In the genomic region with DNA sequence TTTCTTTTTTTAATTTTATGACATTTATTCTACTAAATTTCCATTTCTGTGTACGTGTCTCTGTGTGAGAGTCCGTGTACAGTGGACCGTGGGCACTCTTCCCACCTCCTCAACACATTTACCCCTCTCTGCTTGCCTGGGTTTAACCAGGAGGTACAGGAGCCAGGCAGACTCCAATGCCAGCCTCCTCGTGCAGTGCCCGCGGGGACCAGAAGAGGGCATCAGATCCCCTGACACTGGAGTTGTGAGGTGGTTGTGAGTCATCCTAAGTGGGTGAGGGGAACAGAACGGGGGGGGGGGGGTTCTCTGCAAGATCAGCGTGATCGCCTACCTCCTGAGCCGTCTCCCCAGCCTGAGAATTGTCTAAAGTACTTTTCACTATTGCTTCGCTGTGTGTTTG, we compare ENCODE assay signal across 9 mouse cellular contexts. TPM values are rescaled to one million over a fixed set of nuclear protein-coding genes. Genes with fewer than 3 reads are reported as not detected.
DNase-seq lines count a peak whose midpoint lies in the region; TF ChIP-seq lines count a peak whose summit lies in the region.
"Had no signal": no experiment of that assay in that cellular context is flagged by ENCODE, and none has a peak within 500 bp of the region (broad histone marks: within the 10 kb centered on the region; RNA-seq: fewer than 3 reads in every experiment).

No protein-coding gene starts in this region.

- DNase-seq in gastrocnemius, adult 2 months = peak; percentile 70
- no peak for DNase-seq in gastrocnemius, postnatal 4 days (ENCODE audit: low spot score in 2 of 2)
- DNase-seq in B cell, adult 2 months = peak; percentile 80 to 83
- DNase-seq in adrenal gland, postnatal 14 days = peak; percentile 87
- peak; percentile 48 for DNase-seq in layer of hippocampus, adult 9-11 months
- peak; percentile 59 for DNase-seq in mesoderm, embryonic 11.5 days (ENCODE audit: low read depth, low spot score)
- DNase-seq in telencephalon, adult 2 months (ENCODE audit: low read depth, low spot score) = peak; percentile 9

- intact Hi-C loops in gastrocnemius, adult 2 months (cut with DNase I) = no loop called here

- no peak overlapping the region for H3K4me3 ChIP-seq in gastrocnemius, adult 2 months
- H3K4me3 ChIP-seq in embryonic fibroblast, embryonic 13.5 days (ENCODE audit: insufficient read depth, low read length) = no peak overlapping the region

- TF ChIP-seq CTCF in gastrocnemius, adult 2 months (IDR thresholded peaks at IDR 0.05) = peak; percentile 68
- peak; percentile 60; the same call in 1 of the 2 replicates for TF ChIP-seq CTCF in embryonic fibroblast, embryonic 13.5 days (IDR thresholded peaks at IDR 0.05; ENCODE audit: borderline replicate concordance, insufficient read depth, low read length)

- H3K4me1 ChIP-seq in embryonic fibroblast, embryonic 13.5 days (ENCODE audit: control insufficient read depth, insufficient read depth, low read length) = no peaks in the 10 kb centered on the region

- TF ChIP-seq POLR2A in embryonic fibroblast, embryonic 13.5 days (IDR thresholded peaks at IDR 0.05; ENCODE audit: low read depth, low read length) = no peak

- H3K27ac ChIP-seq in gastrocnemius, adult 2 months = no peak overlapping the region
- no peak overlapping the region for H3K27ac ChIP-seq in embryonic fibroblast, embryonic 13.5 days (ENCODE audit: insufficient read depth, low read length)
- H3K27ac ChIP-seq: limb, embryonic 13.5 days had no signal

RNA-seq across cellular contexts. Expression of gene Oxt, which starts 2.2 kb away (rescaled TPM):
- total RNA-seq in gastrocnemius, adult 2 months (2021) = not detected
- not detected for total RNA-seq in gastrocnemius, postnatal 4 days (2021)
- not detected in 2 replicates for total RNA-seq in adrenal gland, postnatal 14 days (2021)
- not detected in 2 replicates for polyA plus RNA-seq in embryonic fibroblast, embryonic 13.5 days (2011; ENCODE audit: insufficient read length, low read depth, missing spikeins)
- polyA plus RNA-seq: limb, embryonic 13.5 days had no signal

RNA-seq across cellular contexts. Expression of gene Avp, which starts 4.2 kb away (rescaled TPM):
- not detected for total RNA-seq in gastrocnemius, adult 2 months (2021)
- not detected for total RNA-seq in gastrocnemius, postnatal 4 days (2021)
- total RNA-seq in adrenal gland, postnatal 14 days (2021) = not detected in 2 replicates
- not detected in 2 replicates for polyA plus RNA-seq in embryonic fibroblast, embryonic 13.5 days (2011; ENCODE audit: insufficient read length, low read depth, missing spikeins)
- polyA plus RNA-seq: limb, embryonic 13.5 days had no signal

RNA-seq across cellular contexts. Expression of gene Mrps26, which starts 14.6 kb away (rescaled TPM):
- 10 to 100 TPM; 44.7 to 53.9 TPM for total RNA-seq in gastrocnemius, adult 2 months (2021)
- total RNA-seq in gastrocnemius, postnatal 4 days (2021) = 10 to 100 TPM; 51.9 to 60.9 TPM
- total RNA-seq in adrenal gland, postnatal 14 days (2021) = 54.5 and 63.2 TPM in 2 replicates
- polyA plus RNA-seq in embryonic fibroblast, embryonic 13.5 days (2011; ENCODE audit: insufficient read length, low read depth, missing spikeins) = 24.4 and 24.7 TPM in 2 replicates

RNA-seq across cellular contexts. Expression of gene Fastkd5, which starts 51.7 kb away (rescaled TPM):
- 1 to 10 TPM; 6.0 to 7.5 TPM for total RNA-seq in gastrocnemius, adult 2 months (2021)
- 1 to 10 TPM; 7.3 to 8.2 TPM for total RNA-seq in gastrocnemius, postnatal 4 days (2021)
- total RNA-seq in adrenal gland, postnatal 14 days (2021) = 13.4 and 14.0 TPM in 2 replicates
- 9.3 and 10.3 TPM in 2 replicates for polyA plus RNA-seq in embryonic fibroblast, embryonic 13.5 days (2011; ENCODE audit: insufficient read length, low read depth, missing spikeins)

RNA-seq across cellular contexts. Expression of gene Ubox5, which starts 51.7 kb away (rescaled TPM):
- 1 to 10 TPM; 4.9 to 5.0 TPM for total RNA-seq in gastrocnemius, adult 2 months (2021)
- 1 to 10 TPM; 5.9 TPM for total RNA-seq in gastrocnemius, postnatal 4 days (2021)
- total RNA-seq in adrenal gland, postnatal 14 days (2021) = 5.1 and 5.6 TPM in 2 replicates
- polyA plus RNA-seq in embryonic fibroblast, embryonic 13.5 days (2011; ENCODE audit: insufficient read length, low read depth, missing spikeins) = 7.2 and 8.4 TPM in 2 replicates

Comparison
In these comparisons a context has a peak if more than half of its experiments do, and no peak if none do; other contexts are left out.
1. DNase-seq: peak in gastrocnemius, adult 2 months (single experiment), B cell, adult 2 months (2 of 2), adrenal gland, postnatal 14 days (single experiment), layer of hippocampus, adult 9-11 months (single experiment), mesoderm, embryonic 11.5 days (single experiment) and telencephalon, adult 2 months (single experiment); none in gastrocnemius, postnatal 4 days (0 of 2).